Mouse (Mus musculus) CH12.LX (cell line): ENCODE measurements at regions not wholly inside any gene's neighbourhood (a gene's known extent, or its start where the extent isn't known, plus 50 kb on each side); places are given as distances from the start of the nearest gene placed in this dataset.
A peak's percentile ranks its signal among the peaks of the same experiment; 100 is the strongest.

Source experiments
- CTCF ChIP-seq, 2 experiments: IDR thresholded peaks in 1 of 2; conservative IDR thresholded peaks in 1 of 2; 2 replicates each; pipeline ENCODE4 v1.5.1; 2011 to 2012; ENCODE audit warnings: low read depth in 2 of 2, low read length in 2 of 2, improper control_type of control experiment in 1 of 2, inconsistent platforms in 1 of 2, mild to moderate bottlenecking in 1 of 2, moderate library complexity in 1 of 2
- ETS1 ChIP-seq: conservative IDR thresholded peaks from 2 replicates; pipeline ENCODE4 v1.6.1; 2012; ENCODE audit warnings: low read depth, mild to moderate bottlenecking, inconsistent platforms, low read length, improper control_type of control experiment, moderate library complexity
- GABPA ChIP-seq: IDR thresholded peaks from 2 replicates; pipeline ENCODE4 v1.6.1; 2012; ENCODE audit warnings: low read depth, low read length, improper control_type of control experiment, inconsistent platforms; ENCODE audit not compliant: insufficient replicate concordance
- JUND ChIP-seq: conservative IDR thresholded peaks from 2 replicates; pipeline ENCODE4 v1.6.1; 2011; ENCODE audit warnings: low read depth, low read length, improper control_type of control experiment
- MAX ChIP-seq: IDR thresholded peaks from 2 replicates; pipeline ENCODE4 v1.6.1; 2011; ENCODE audit warnings: low read length, improper control_type of control experiment
- MYC ChIP-seq: IDR thresholded peaks from 2 replicates; pipeline ENCODE4 v1.6.1; 2011; ENCODE audit warnings: low read depth, mild to moderate bottlenecking, improper control_type of control experiment, low read length
- NELFE ChIP-seq: IDR thresholded peaks from 2 replicates; pipeline ENCODE4 v1.6.1; 2011; ENCODE audit warnings: low read depth, low read length, improper control_type of control experiment
- NRF1 ChIP-seq: IDR thresholded peaks from 2 replicates; pipeline ENCODE4 v1.6.1; 2014; ENCODE audit warnings: low read depth, mild to moderate bottlenecking, inconsistent platforms, low read length, improper control_type of control experiment, moderate library complexity
- POLR2A ChIP-seq: IDR thresholded peaks from 2 replicates; pipeline ENCODE4 v1.6.1; 2011; ENCODE audit warnings: low read depth, mild to moderate bottlenecking, improper control_type of control experiment, low read length
- POLR2AphosphoS2 ChIP-seq: IDR thresholded peaks from 2 replicates; pipeline ENCODE4 v1.6.1; 2011; ENCODE audit warnings: low read depth, low read length, improper control_type of control experiment
- TBP ChIP-seq: conservative IDR thresholded peaks from 2 replicates; pipeline ENCODE4 v1.6.1; 2011; ENCODE audit warnings: low read depth, low read length, improper control_type of control experiment
- USF1 ChIP-seq: IDR thresholded peaks from 2 replicates; pipeline ENCODE4 v1.6.1; 2014; ENCODE audit warnings: low read depth, mild to moderate bottlenecking, inconsistent platforms, low read length, improper control_type of control experiment
- USF2 ChIP-seq: conservative IDR thresholded peaks from 2 replicates; pipeline ENCODE4 v1.6.1; 2011; ENCODE audit warnings: low read depth, low read length, improper control_type of control experiment
- ZNF384 ChIP-seq: IDR thresholded peaks from 2 replicates; pipeline ENCODE4 v1.6.1; 2012; ENCODE audit warnings: low read depth, low read length, improper control_type of control experiment, inconsistent platforms

GRCm38 (mm10) chr3:9154172-9154571, 455.7 kb downstream of the Zfp704 start:
- TF ChIP-seq ZNF384 (no peak), MAX (no peak), USF2 (no peak), CTCF (conservative IDR thresholded peaks at IDR 0.05 in 1 of 2, IDR thresholded peaks at IDR 0.05 in 1 of 2; ENCODE audit: low read depth in 2 of 2, low read length in 2 of 2) (no peak), ETS1 (peak; percentile 47; the same call in 1 of the 2 replicates), GABPA (no peak), TBP (no peak), POLR2A (no peak), USF1 (no peak), JUND (no peak), NELFE (peak; percentile 31; the same call in 1 of the 2 replicates), MYC (no peak), POLR2AphosphoS2 (no peak), NRF1 (no peak)
